Mouse (Mus musculus): ENCODE measurements around the gene Cst3.

The Cst3 gene

DNA sequence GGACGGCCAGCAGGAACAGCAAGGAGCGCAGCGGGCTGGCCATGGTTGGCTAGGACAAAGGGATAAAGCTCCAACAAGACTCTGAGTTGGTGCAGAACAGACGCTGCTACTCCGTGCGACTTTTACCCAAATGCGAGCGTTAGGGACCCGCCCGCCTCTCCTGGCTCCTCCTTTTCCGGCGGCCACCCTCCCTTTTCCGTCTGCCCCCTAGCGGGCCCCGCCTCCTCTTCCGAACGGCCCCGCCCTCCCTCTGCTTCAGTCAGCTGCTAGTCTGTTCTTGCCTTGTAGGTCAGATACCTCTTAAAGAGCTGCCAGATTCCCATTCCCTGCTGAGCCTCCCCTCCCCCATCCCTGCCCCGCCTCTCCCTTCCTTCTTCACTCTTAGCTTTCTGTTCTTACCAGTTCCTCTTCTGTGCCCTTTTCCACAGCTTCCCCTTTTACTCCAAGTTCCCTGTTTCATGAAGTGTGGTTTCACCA, at the start of gene Cst3:
Cst3 (minus strand) TSS at position 358 of the 477 bp plus-strand sequence.
- peak; percentile 89 to 92 for DNase-seq (ENCODE audit: low spot score in 2 of 2)

DNA sequence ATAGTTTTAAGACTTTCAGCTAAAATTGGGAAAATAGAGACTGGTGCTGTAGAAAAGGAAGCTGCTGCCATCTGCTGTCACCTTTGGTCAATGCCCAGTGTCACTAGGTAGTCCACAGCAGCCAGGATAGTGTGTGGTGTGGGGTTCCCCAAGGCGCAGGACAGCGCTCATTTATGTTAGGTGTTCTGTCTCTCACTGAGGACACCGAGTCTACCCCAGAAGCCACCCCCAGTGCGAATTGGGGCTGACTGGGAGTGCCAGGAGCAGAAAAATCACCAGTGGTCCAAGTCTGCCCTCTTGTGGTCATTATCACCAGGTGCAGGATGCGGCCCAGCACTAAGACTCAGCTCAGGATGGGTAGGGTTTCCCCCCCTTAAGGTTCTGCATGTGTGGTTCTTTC, 26.8 kb upstream of the Cst3 start:
- DNase-seq (ENCODE audit: low spot score in 2 of 2): peak; percentile 54 to 65

- DNase-seq (ENCODE audit: low spot score in 2 of 2): no peak
These were observed 24.8 kb upstream of the Cst3 start for GRCm38 (mm10) chr2:148900305-148900704.

DNA sequence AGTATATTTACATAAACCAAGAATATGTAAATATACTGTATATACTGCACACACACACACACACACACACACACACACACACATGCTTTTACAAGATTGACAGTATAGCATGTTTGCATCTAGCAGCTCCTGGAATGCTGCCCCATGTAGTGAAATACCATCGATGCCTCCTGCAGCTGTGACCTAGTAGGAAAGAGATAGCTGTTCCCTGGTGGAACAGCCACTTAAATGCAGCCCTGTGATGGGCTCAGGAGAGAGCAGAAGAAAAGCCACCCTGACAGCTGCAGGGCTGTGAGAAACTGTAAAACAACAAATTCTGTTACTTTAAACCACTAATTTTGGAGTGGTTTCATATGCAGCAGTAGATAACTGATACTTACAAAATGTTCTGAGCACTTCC, 20.7 kb upstream of the Cst3 start:
- DNase-seq (ENCODE audit: low spot score in 2 of 2): no peak

- no peak for DNase-seq (ENCODE audit: low spot score in 2 of 2)
These were observed 17.6 kb upstream of the Cst3 start for GRCm38 (mm10) chr2:148893107-148893506.

GRCm38 (mm10) chr2:148890021-148890851, 14.7 kb upstream of the Cst3 start:
- DNase-seq (ENCODE audit: low spot score in 2 of 2): no peak

GRCm38 (mm10) chr2:148889331-148890010, 14.0 kb upstream of the Cst3 start:
- DNase-seq (ENCODE audit: low spot score in 2 of 2): no peak

- no peak for DNase-seq (ENCODE audit: low spot score in 2 of 2)
These were observed 13.4 kb upstream of the Cst3 start for GRCm38 (mm10) chr2:148888872-148889271.

DNA sequence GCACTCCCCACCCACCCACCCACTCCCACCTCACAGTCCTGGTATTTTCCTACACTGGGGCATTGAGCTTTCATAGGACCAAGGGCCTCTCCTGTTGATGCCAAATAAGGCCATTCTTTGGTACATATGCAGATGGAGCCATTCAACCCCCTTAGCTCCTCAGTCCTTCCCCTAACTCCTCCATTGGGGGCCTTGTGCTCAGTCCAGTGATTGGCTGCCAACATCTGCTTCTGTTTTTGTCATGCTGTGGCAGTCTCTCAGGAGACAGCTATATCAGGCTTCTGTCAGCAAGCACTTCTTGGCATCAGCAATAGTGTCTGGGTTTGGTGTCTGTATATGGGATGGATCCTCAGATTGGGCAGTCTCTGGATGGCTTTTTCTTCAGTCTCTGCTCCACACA, 9.2 kb upstream of the Cst3 start:
- no peak for DNase-seq (ENCODE audit: low spot score in 2 of 2)

GRCm38 (mm10) chr2:148879199-148879598, 3.7 kb upstream of the Cst3 start:
- DNase-seq (ENCODE audit: low spot score in 2 of 2): no peak

- DNase-seq (ENCODE audit: low spot score in 2 of 2): no peak
These were observed 3.2 kb upstream of the Cst3 start for GRCm38 (mm10) chr2:148878641-148879130.

GRCm38 (mm10) chr2:148877016-148877770, 1.7 kb upstream of the Cst3 start:
- no peak for DNase-seq (ENCODE audit: low spot score in 2 of 2)

DNA sequence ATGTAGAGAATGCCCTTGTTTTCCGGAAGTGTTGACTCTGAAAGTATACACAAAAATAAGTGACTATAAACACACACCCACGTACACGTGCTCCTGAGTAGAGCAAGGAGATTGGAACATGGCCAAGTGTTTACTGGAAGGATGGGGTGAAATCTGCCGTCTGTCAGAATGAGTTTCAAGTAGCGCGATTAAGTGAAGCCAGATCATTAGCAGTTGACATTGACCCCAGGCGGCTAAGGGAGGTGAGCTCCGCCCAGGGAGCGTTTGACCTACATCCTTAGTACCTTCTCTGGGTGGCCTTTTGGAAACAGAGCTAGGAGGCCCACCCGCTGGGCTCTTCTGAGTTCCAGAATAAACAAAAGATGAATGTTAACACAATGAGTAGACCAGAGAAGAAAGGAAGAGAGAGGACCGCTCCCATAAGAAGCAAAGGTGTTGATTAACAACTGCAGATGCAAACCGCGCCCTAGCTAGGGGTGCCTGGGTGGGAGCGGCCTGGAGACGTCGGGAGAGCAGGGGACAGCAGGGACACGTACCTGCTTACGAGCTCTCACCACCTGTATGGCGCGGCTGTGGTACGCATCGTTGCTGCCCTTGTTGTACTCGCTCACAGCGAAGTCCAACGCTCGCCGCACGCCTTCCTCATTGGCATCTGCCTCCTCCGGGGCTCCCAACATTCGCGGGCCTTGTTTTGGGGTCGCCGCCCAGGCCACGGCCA, 716 bp downstream of the Cst3 start:
- no peak for DNase-seq (ENCODE audit: low spot score in 2 of 2)

GRCm38 (mm10) chr2:148874224-148874616, 1.3 kb downstream of the Cst3 start:
- DNase-seq (ENCODE audit: low spot score in 2 of 2): no peak

DNA sequence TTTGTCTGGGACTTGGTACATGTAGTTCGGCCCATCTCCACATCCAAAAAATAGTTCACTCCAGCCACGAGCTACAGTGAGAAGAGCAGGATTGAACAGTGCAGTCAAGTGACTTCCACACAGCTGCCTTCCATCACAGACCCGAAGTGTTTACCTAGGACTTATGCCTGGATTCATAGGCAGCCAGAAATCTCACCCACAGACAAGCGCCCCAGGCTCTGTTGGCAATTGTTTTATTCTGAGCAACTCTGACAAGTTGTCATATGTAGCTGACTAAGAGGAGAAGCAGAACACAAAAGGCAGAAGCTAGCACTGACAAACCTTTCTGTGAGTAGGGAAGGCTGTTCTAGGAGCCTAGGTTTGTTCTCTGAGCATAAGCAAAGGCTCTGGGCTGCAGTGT, 2.6 kb downstream of the Cst3 start:
- peak in 1 of 2 experiments; percentile 42 for DNase-seq (ENCODE audit: low spot score in 2 of 2)

DNA sequence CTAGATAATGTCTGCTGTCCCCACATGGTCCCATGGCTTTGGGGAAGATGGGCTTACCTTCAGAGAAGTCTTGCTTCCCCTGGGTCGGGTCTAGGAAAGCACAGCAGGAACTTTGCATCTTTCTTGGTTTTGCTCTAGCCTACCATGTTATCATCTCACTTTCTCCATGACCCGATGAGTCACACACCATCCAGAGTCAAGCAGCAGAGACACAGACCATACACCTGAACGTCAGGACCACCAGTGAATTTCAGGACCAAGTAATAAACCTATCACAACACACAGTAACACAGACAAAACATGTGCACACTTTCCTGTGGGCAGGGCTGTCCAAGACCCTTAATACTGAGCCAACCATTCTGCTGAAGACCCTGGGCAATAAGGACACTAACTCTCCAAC, 5.0 kb downstream of the Cst3 start:
- no peak for DNase-seq (ENCODE audit: low spot score in 2 of 2)

DNA sequence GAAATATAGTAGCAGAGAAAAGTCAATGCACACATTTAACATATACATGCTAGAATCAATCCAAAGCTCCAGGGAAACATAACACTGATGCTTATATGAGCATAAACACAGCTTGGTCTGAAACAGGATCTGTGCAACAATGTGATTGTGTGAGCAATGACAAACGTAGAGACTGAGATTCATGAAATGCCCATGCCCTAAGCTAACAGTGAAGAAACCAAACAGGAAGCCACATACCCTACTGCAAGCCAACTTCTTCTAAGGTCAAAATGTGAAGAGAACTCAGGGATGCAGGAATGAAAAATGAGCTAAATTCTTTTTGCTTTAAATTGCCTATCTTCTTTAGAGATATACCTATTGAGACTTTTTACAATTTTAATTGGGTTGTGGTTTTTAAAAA, 6.5 kb downstream of the Cst3 start:
- no peak for DNase-seq (ENCODE audit: low spot score in 2 of 2)

DNA sequence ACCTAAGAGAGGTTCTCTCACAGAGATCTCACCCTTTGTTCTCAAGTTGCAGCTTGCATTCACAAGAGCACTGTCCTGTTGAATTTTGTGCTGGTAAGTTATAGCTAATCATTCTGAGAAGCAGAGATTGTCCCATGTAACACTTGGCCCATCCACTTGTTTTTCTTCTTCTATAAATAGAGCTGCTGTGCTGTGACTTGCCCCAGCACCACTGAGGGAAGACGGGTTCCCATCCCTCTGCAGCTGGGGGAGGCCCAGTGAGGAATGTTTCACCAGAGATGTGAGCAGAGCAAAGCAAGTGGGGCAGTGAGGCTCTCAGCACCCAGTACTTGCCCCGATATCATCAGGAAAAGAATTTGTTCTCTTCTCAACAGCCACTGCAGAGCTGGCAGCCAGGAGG, 10.5 kb downstream of the Cst3 start, which contains the start of gene 9230104L09Rik:
9230104L09Rik (minus strand) TSS at position 73 of the 400 bp plus-strand sequence.
- no peak for DNase-seq (ENCODE audit: low spot score in 2 of 2)

GRCm38 (mm10) chr2:148861693-148862092, 13.8 kb downstream of the Cst3 start:
- no peak for DNase-seq (ENCODE audit: low spot score in 2 of 2)

DNA sequence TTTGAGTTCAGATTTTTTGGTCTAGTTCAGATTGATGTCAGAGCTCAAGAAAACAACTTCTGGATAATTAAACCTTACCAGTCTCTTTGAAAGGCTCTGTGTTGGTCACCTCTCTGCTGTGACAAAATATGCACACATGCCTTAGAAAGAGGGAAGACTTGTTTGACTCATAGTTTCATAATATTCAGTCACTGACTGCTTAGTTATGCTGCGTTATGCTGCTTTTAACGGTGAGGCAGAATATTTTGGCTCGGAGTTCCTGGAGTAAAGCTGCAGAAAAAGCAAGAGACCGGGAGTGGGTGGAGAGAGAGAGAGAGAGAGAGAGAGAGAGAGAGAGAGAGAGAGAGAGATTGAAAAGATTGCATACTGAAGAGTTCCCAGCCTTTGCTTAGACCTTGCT, 14.5 kb downstream of the Cst3 start:
- no peak for DNase-seq (ENCODE audit: low spot score in 2 of 2)

DNA sequence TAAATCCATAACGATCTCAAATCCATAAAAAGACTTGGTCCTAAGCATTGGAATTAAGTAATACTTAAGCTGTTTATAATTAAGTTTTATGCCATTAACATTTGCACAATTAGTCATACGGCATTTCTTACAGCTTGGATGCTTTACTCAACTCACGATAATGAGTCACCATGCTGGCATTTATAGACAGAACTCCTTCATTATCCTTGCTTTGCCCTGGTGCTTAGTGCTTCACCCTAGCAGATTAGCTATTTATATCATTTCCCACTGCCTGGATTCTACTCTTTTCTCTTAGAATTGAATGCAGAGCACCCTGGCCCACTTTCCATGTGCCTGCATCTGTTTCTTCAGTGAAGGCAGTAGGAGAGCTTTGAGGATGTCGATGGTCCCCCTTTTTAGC, 18.0 kb downstream of the Cst3 start:
- no peak for DNase-seq (ENCODE audit: low spot score in 2 of 2)

Measured in frontal cortex, postnatal 36 days (tissue).